Mouse (Mus musculus) liver, adult 2 months (tissue): ENCODE data around the gene Pnlip. TPM values are rescaled to one million over a fixed set of nuclear protein-coding genes. Genes with fewer than 3 reads are reported as not detected.

Experiments
- DNase-seq: peaks from one replicate; pipeline ENCODE4 v3.0.0-alpha.2; 2011; ENCODE audit warnings: low read depth, low spot score; ENCODE audit errors: extremely low read depth
- H3K27ac ChIP-seq: fragments of 200-500 bp; replicated peaks from 2 replicates; pipeline ENCODE4 v1.5.1; 2012; ENCODE audit warnings: low read depth, mild to moderate bottlenecking, control low read depth, inconsistent platforms, low read length; ENCODE audit not compliant: insufficient read depth
- H3K27me3 ChIP-seq: fragments of 200-500 bp; 2 replicates; pipeline ENCODE4 v1.6.1; 2012; ENCODE audit warnings: mild to moderate bottlenecking, moderate library complexity, low read length, inconsistent platforms; ENCODE audit not compliant: control insufficient read depth, insufficient read depth
- H3K36me3 ChIP-seq: fragments of 200-500 bp; 2 replicates; pipeline ENCODE4 v1.6.1; 2012; ENCODE audit warnings: low read length, inconsistent platforms; ENCODE audit not compliant: control insufficient read depth, insufficient read depth
- H3K4me1 ChIP-seq: fragments of 200-500 bp; 2 replicates; pipeline ENCODE4 v1.6.1; 2011; ENCODE audit warnings: low read length; ENCODE audit not compliant: control insufficient read depth, insufficient read depth
- H3K4me3 ChIP-seq: fragments of 200-500 bp; 2 replicates; pipeline ENCODE4 v1.5.1; 2011; ENCODE audit warnings: low read depth, mild to moderate bottlenecking, control low read depth, low read length, moderate library complexity; ENCODE audit not compliant: insufficient read depth
- H3K79me2 ChIP-seq: fragments of 200-500 bp; 2 replicates; pipeline ENCODE4 v1.6.1; 2012; ENCODE audit warnings: inconsistent platforms, mild to moderate bottlenecking, low read length, moderate library complexity; ENCODE audit not compliant: control insufficient read depth, insufficient read depth
- H3K9ac ChIP-seq: fragments of 200-500 bp; 2 replicates; pipeline ENCODE4 v1.6.1; 2012; ENCODE audit warnings: low read depth, mild to moderate bottlenecking, control low read depth, inconsistent platforms, low read length
- CTCF ChIP-seq: fragments of 200-500 bp; IDR thresholded peaks from 2 replicates; pipeline ENCODE4 v1.5.1; 2011; ENCODE audit warnings: low read depth, low read length, control low read depth
- POLR2A ChIP-seq: fragments of 200-500 bp; IDR thresholded peaks from 2 replicates; pipeline ENCODE4 v1.6.1; 2011; ENCODE audit warnings: low read length, control low read depth; ENCODE audit not compliant: insufficient read depth; ENCODE audit errors: extremely low read depth
- WGBS: fragments of 180-500 bp; shearing (Covaris S2); methylation state at CpG from one replicate; pipeline ENCODE4 v1.1.7; 2018; 5-methylcytosine and 5-hydroxymethylcytosine counted together
- polyA plus RNA-seq: library from polyadenylated mRNA; depleted of rRNA; stranded (reverse); fragments of >200 nt; gene quantifications from 2 replicates; pipeline ENCODE4 v1.2.3, GENCODE M21; 2012; rRNA removed
- total RNA-seq: library from RNA; depleted of rRNA; stranded (reverse); fragments of >200 nt; gene quantifications from 2 replicates; pipeline ENCODE4 v1.2.3, GENCODE M21; 2014; rRNA removed

Gene Pnlip
- total and polyA plus RNA-seq, 2 experiments = 147 TPM; not detected in 1

GRCm38 (mm10) chr19:58727756-58728155 lies 75.5 kb downstream of the Pnlip start:
- no peak for TF ChIP-seq CTCF
- no peak for TF ChIP-seq POLR2A
- no peak overlapping the region for H3K9ac ChIP-seq
- H3K4me3 ChIP-seq = no peak overlapping the region
- peaks cover 11% of the 10 kb centered on the region for H3K4me1 ChIP-seq
- H3K27me3 ChIP-seq = no peaks in the 10 kb centered on the region
- H3K36me3 ChIP-seq = no peaks in the 10 kb centered on the region
- H3K79me2 ChIP-seq = no peaks in the 10 kb centered on the region
- 68% methylated on average over 5 of the region's 5 CpGs for WGBS
- DNase-seq = no peak
- H3K27ac ChIP-seq = no peak overlapping the region

- Histone ChIP-seq H3K4me1 (peaks cover 11% of the 10 kb centered on the region), H3K4me3 (no peak within 1 kb of the TSS), H3K36me3 (no peaks in the 10 kb centered on the region), H3K27me3 (no peaks in the 10 kb centered on the region), H3K79me2 (no peaks in the 10 kb centered on the region), H3K27ac (no peak within 1 kb of the TSS), H3K9ac (no peak within 1 kb of the TSS)
- WGBS = 32% methylated on average over 5 of the region's 5 CpGs
- TF ChIP-seq POLR2A (no peak), CTCF (no peak)
- DNase-seq = peak; percentile 47
Observed at GRCm38 (mm10) chr19:58728445-58729031, 76.2 kb downstream of the Pnlip start, which contains the start of gene Pnliprp1. Pnliprp1 (plus strand) TSS chr19:58728887.

Other genes with a start within 250 kb of the Pnlip start
- 101 and 109 TPM in 2 replicates for gene Gfra1, start 196.6 kb upstream of the Pnlip start, total RNA-seq
- gene Gfra1, start 196.6 kb upstream of the Pnlip start, polyA plus RNA-seq = 38.9 and 42.4 TPM in 2 replicates
- gene Ccdc172, start 140.5 kb upstream of the Pnlip start, total RNA-seq = not detected in 2 replicates
- gene Ccdc172, start 140.5 kb upstream of the Pnlip start, polyA plus RNA-seq = not detected in 2 replicates
- gene Pnliprp1, start 76.4 kb downstream of the Pnlip start, total RNA-seq = 5.9 and 43.8 TPM in 2 replicates
- 0.17 and 0.23 TPM in 2 replicates for gene Pnliprp1, start 76.4 kb downstream of the Pnlip start, polyA plus RNA-seq
- gene Pnliprp2, start 107.2 kb downstream of the Pnlip start, total RNA-seq = 1.8 and 7.8 TPM in 2 replicates
- not detected in 2 replicates for gene Pnliprp2, start 107.2 kb downstream of the Pnlip start, polyA plus RNA-seq
- not detected in 2 replicates for gene 1700019N19Rik, start 142.0 kb downstream of the Pnlip start, total RNA-seq
- gene 1700019N19Rik, start 142.0 kb downstream of the Pnlip start, polyA plus RNA-seq = not detected in 2 replicates